Mouse (Mus musculus): Measurements from ENCODE around the gene Gstcd. TPM values are rescaled to one million over a fixed set of nuclear protein-coding genes. Genes with fewer than 3 reads are reported as not detected.

The Gstcd gene
- 33.3 and 36.1 TPM in 2 replicates for polyA plus RNA-seq (2011; ENCODE audit: insufficient read depth, insufficient read length, low read depth, missing spikeins)

- H3K4me3 ChIP-seq (ENCODE audit: low read depth, low read length), result peak within 1 kb of the TSS; percentile 84
- peak within 1 kb of the TSS; percentile 78 for H3K27ac ChIP-seq (ENCODE audit: insufficient read depth, low read length)
- peak within 1 kb of the TSS; percentile 79 for H3K9ac ChIP-seq (ENCODE audit: low read depth, poor library complexity, severe bottlenecking)
- no peaks in the 10 kb centered on the region for H3K9me3 ChIP-seq (replicated peaks; ENCODE audit: control insufficient read depth, insufficient read depth, low read length, poor library complexity, severe bottlenecking)
- peaks cover 2% of the 10 kb centered on the region for H3K4me1 ChIP-seq (ENCODE audit: control insufficient read depth, insufficient read depth, low read length)
- H3K36me3 ChIP-seq (ENCODE audit: control insufficient read depth, insufficient read depth, low read length, poor library complexity, severe bottlenecking), result no peaks in the 10 kb centered on the region
- H3K27me3 ChIP-seq (ENCODE audit: control insufficient read depth, insufficient read depth, low read length, poor library complexity, severe bottlenecking), result no peaks in the 10 kb centered on the region
- TF ChIP-seq CTCF (IDR thresholded peaks at IDR 0.05; ENCODE audit: low read depth, low read length) (no peak), EP300 (IDR thresholded peaks at IDR 0.05; ENCODE audit: insufficient read depth, low read depth, low read length) (0 out of 2 replicates have a peak, but pooled peaks have one; percentile 27), POLR2A (IDR thresholded peaks at IDR 0.05; ENCODE audit: insufficient read depth, low read length) (peak; percentile 57)
These were observed at the start of gene Gstcd, which contains the start of gene Ints12 for GRCm38 (mm10) chr3:133091664-133092273. TSS of gene Gstcd (minus strand) at chr3:133092033. TSS of gene Ints12 (plus strand) at chr3:133091840.

GRCm38 (mm10) chr3:133132611-133133010 lies 40.8 kb upstream of the Gstcd start:
- no peaks in the 10 kb centered on the region for H3K27me3 ChIP-seq (ENCODE audit: control insufficient read depth, insufficient read depth, low read length, poor library complexity, severe bottlenecking)
- no peak overlapping the region for H3K27ac ChIP-seq (ENCODE audit: insufficient read depth, low read length)
- H3K4me1 ChIP-seq (ENCODE audit: control insufficient read depth, insufficient read depth, low read length), result no peaks in the 10 kb centered on the region
- H3K36me3 ChIP-seq (ENCODE audit: control insufficient read depth, insufficient read depth, low read length, poor library complexity, severe bottlenecking), result no peaks in the 10 kb centered on the region
- no peak overlapping the region for H3K4me3 ChIP-seq (ENCODE audit: low read depth, low read length)
- 0 out of 2 replicates have a peak, but pooled peaks cover 3% of the 10 kb centered on the region for H3K9me3 ChIP-seq (replicated peaks; ENCODE audit: control insufficient read depth, insufficient read depth, low read length, poor library complexity, severe bottlenecking)
- no peak overlapping the region for H3K9ac ChIP-seq (ENCODE audit: low read depth, poor library complexity, severe bottlenecking)
- TF ChIP-seq POLR2A (IDR thresholded peaks at IDR 0.05; ENCODE audit: insufficient read depth, low read length), result no peak
- TF ChIP-seq EP300 (IDR thresholded peaks at IDR 0.05; ENCODE audit: insufficient read depth, low read depth, low read length), result no peak
- TF ChIP-seq CTCF (IDR thresholded peaks at IDR 0.05; ENCODE audit: low read depth, low read length), result no peak

- H3K9me3 ChIP-seq (replicated peaks; ENCODE audit: control insufficient read depth, insufficient read depth, low read length, poor library complexity, severe bottlenecking), result 0 out of 2 replicates have a peak, but pooled peaks cover 3% of the 10 kb centered on the region
- no peak overlapping the region for H3K9ac ChIP-seq (ENCODE audit: low read depth, poor library complexity, severe bottlenecking)
- no peaks in the 10 kb centered on the region for H3K36me3 ChIP-seq (ENCODE audit: control insufficient read depth, insufficient read depth, low read length, poor library complexity, severe bottlenecking)
- no peak overlapping the region for H3K27ac ChIP-seq (ENCODE audit: insufficient read depth, low read length)
- TF ChIP-seq CTCF (IDR thresholded peaks at IDR 0.05; ENCODE audit: low read depth, low read length), result no peak
- no peak for TF ChIP-seq POLR2A (IDR thresholded peaks at IDR 0.05; ENCODE audit: insufficient read depth, low read length)
- TF ChIP-seq EP300 (IDR thresholded peaks at IDR 0.05; ENCODE audit: insufficient read depth, low read depth, low read length), result no peak
- no peaks in the 10 kb centered on the region for H3K4me1 ChIP-seq (ENCODE audit: control insufficient read depth, insufficient read depth, low read length)
- H3K27me3 ChIP-seq (ENCODE audit: control insufficient read depth, insufficient read depth, low read length, poor library complexity, severe bottlenecking), result no peaks in the 10 kb centered on the region
- no peak overlapping the region for H3K4me3 ChIP-seq (ENCODE audit: low read depth, low read length)
These were observed 39.5 kb upstream of the Gstcd start for GRCm38 (mm10) chr3:133131372-133131771.

- Histone ChIP-seq H3K4me1 (ENCODE audit: control insufficient read depth, insufficient read depth, low read length) (no peaks in the 10 kb centered on the region), H3K27me3 (ENCODE audit: control insufficient read depth, insufficient read depth, low read length, poor library complexity, severe bottlenecking) (no peaks in the 10 kb centered on the region), H3K36me3 (ENCODE audit: control insufficient read depth, insufficient read depth, low read length, poor library complexity, severe bottlenecking) (peaks cover 3% of the 10 kb centered on the region; the same call in 1 of the 2 replicates), H3K27ac (ENCODE audit: insufficient read depth, low read length) (no peak overlapping the region), H3K9me3 (replicated peaks; ENCODE audit: control insufficient read depth, insufficient read depth, low read length, poor library complexity, severe bottlenecking) (no peaks in the 10 kb centered on the region), H3K4me3 (ENCODE audit: low read depth, low read length) (no peak overlapping the region), H3K9ac (ENCODE audit: low read depth, poor library complexity, severe bottlenecking) (no peak overlapping the region)
- no peak for TF ChIP-seq POLR2A (IDR thresholded peaks at IDR 0.05; ENCODE audit: insufficient read depth, low read length)
- no peak for TF ChIP-seq CTCF (IDR thresholded peaks at IDR 0.05; ENCODE audit: low read depth, low read length)
- no peak for TF ChIP-seq EP300 (IDR thresholded peaks at IDR 0.05; ENCODE audit: insufficient read depth, low read depth, low read length)
These were observed 21.4 kb upstream of the Gstcd start for GRCm38 (mm10) chr3:133113281-133113680.

GRCm38 (mm10) chr3:133111741-133112140 lies 19.9 kb upstream of the Gstcd start:
- H3K36me3 ChIP-seq (ENCODE audit: control insufficient read depth, insufficient read depth, low read length, poor library complexity, severe bottlenecking), result peaks cover 6% of the 10 kb centered on the region; the same call in 1 of the 2 replicates
- no peaks in the 10 kb centered on the region for H3K4me1 ChIP-seq (ENCODE audit: control insufficient read depth, insufficient read depth, low read length)
- H3K4me3 ChIP-seq (ENCODE audit: low read depth, low read length), result no peak overlapping the region
- H3K27me3 ChIP-seq (ENCODE audit: control insufficient read depth, insufficient read depth, low read length, poor library complexity, severe bottlenecking), result no peaks in the 10 kb centered on the region
- H3K9me3 ChIP-seq (replicated peaks; ENCODE audit: control insufficient read depth, insufficient read depth, low read length, poor library complexity, severe bottlenecking), result no peaks in the 10 kb centered on the region
- H3K27ac ChIP-seq (ENCODE audit: insufficient read depth, low read length), result no peak overlapping the region
- H3K9ac ChIP-seq (ENCODE audit: low read depth, poor library complexity, severe bottlenecking), result no peak overlapping the region
- TF ChIP-seq CTCF (IDR thresholded peaks at IDR 0.05; ENCODE audit: low read depth, low read length) (no peak), POLR2A (IDR thresholded peaks at IDR 0.05; ENCODE audit: insufficient read depth, low read length) (no peak), EP300 (IDR thresholded peaks at IDR 0.05; ENCODE audit: insufficient read depth, low read depth, low read length) (no peak)

- peaks cover 8% of the 10 kb centered on the region; the same call in 1 of the 2 replicates for H3K36me3 ChIP-seq (ENCODE audit: control insufficient read depth, insufficient read depth, low read length, poor library complexity, severe bottlenecking)
- H3K27me3 ChIP-seq (ENCODE audit: control insufficient read depth, insufficient read depth, low read length, poor library complexity, severe bottlenecking), result no peaks in the 10 kb centered on the region
- H3K9me3 ChIP-seq (replicated peaks; ENCODE audit: control insufficient read depth, insufficient read depth, low read length, poor library complexity, severe bottlenecking), result no peaks in the 10 kb centered on the region
- no peak overlapping the region for H3K27ac ChIP-seq (ENCODE audit: insufficient read depth, low read length)
- no peak overlapping the region for H3K4me3 ChIP-seq (ENCODE audit: low read depth, low read length)
- TF ChIP-seq EP300 (IDR thresholded peaks at IDR 0.05; ENCODE audit: insufficient read depth, low read depth, low read length), result no peak
- no peak for TF ChIP-seq CTCF (IDR thresholded peaks at IDR 0.05; ENCODE audit: low read depth, low read length)
- TF ChIP-seq POLR2A (IDR thresholded peaks at IDR 0.05; ENCODE audit: insufficient read depth, low read length), result no peak
- no peak overlapping the region for H3K9ac ChIP-seq (ENCODE audit: low read depth, poor library complexity, severe bottlenecking)
- H3K4me1 ChIP-seq (ENCODE audit: control insufficient read depth, insufficient read depth, low read length), result no peaks in the 10 kb centered on the region
These were observed 18.0 kb upstream of the Gstcd start for GRCm38 (mm10) chr3:133109844-133110243.

Measured in ES-Bruce4 (cell line).